Mouse (Mus musculus) hindbrain, postnatal 0 days (tissue): ENCODE data around the gene Rtkn2. TPM values are rescaled to one million over a fixed set of nuclear protein-coding genes. Genes with fewer than 3 reads are reported as not detected.

ENCODE experiments used
- ATAC-seq: fragments of 200-750 bp; cut with Nextera tagmentation; 2 replicates; pipeline ENCODE4 v1.8.0; 2017; ENCODE audit warnings: mild to moderate bottlenecking, moderate TSS enrichment, moderate library complexity
- DNase-seq: peaks from one replicate; pipeline ENCODE4 v3.0.0-alpha.2; 2015; ENCODE audit warnings: low spot score
- H3K27ac ChIP-seq: fragments of 300-500 bp; sonication (generic); 2 replicates; pipeline ENCODE4 v1.5.1; 2014; ENCODE audit warnings: mild to moderate bottlenecking
- H3K27me3 ChIP-seq: fragments of 300-500 bp; sonication (generic); 2 replicates; pipeline ENCODE4 v1.6.1; 2014; ENCODE audit warnings: low read length, mixed read lengths; ENCODE audit not compliant: insufficient read depth
- H3K36me3 ChIP-seq: fragments of 300-500 bp; sonication (generic); 2 replicates; pipeline ENCODE4 v1.6.1; 2014; ENCODE audit warnings: low read length, mixed read lengths; ENCODE audit not compliant: insufficient read depth
- H3K4me1 ChIP-seq: fragments of 300-500 bp; sonication (generic); 2 replicates; pipeline ENCODE4 v1.6.1; 2014; ENCODE audit warnings: antibody characterized with exemption, low read length, mixed read lengths; ENCODE audit not compliant: insufficient read depth
- H3K4me2 ChIP-seq: fragments of 300-500 bp; sonication (generic); 2 replicates; pipeline ENCODE4 v1.6.1; 2014; ENCODE audit warnings: low read depth, mild to moderate bottlenecking, low read length, moderate library complexity, mixed read lengths
- H3K4me3 ChIP-seq: fragments of 300-500 bp; sonication (generic); 2 replicates; pipeline ENCODE4 v1.5.1; 2014; ENCODE audit warnings: low read length
- H3K9ac ChIP-seq: fragments of 300-500 bp; sonication (generic); replicated peaks from 2 replicates; pipeline ENCODE4 v1.6.1; 2014; ENCODE audit warnings: mild to moderate bottlenecking, low read length, moderate library complexity, mixed read lengths
- H3K9me3 ChIP-seq: fragments of 300-500 bp; sonication (generic); 2 replicates; pipeline ENCODE4 v1.6.1; 2016; ENCODE audit warnings: low read length, mixed read lengths
- CTCF ChIP-seq: IDR thresholded peaks from 2 replicates; pipeline ENCODE4 v1.5.1; 2016; ENCODE audit warnings: antibody characterized with exemption, control low read depth, low read depth
- WGBS: fragments of 180-500 bp; shearing (Covaris S2); extraction: QIAGEN DNeasy Blood & Tissue Kit; methylation state at CpG from one replicate; pipeline ENCODE4 v1.1.7; 2014; 5-methylcytosine and 5-hydroxymethylcytosine counted together
- polyA plus RNA-seq: library from polyadenylated mRNA; unstranded; fragments of >200 nt; fragmentation: Nextera tagmentation; extraction: Ambion mirVana; gene quantifications from 2 replicates; pipeline ENCODE4 v1.2.1, GENCODE M21; 2015
- total RNA-seq: library from RNA; depleted of rRNA; stranded (reverse); fragments of >200 nt; gene quantifications from 2 replicates; pipeline ENCODE4 v1.2.3, GENCODE M21; 2014

The Rtkn2 gene
- total and polyA plus RNA-seq, 2 experiments from 2014 or later: 5.4 to 6.4 TPM

GRCm38 (mm10) chr10:68102566-68102965, 123.2 kb downstream of the Rtkn2 start:
- Histone ChIP-seq H3K4me3 (no peak overlapping the region), H3K27me3 (no peaks in the 10 kb centered on the region), H3K9ac (no peak overlapping the region), H3K9me3 (no peaks in the 10 kb centered on the region), H3K4me1 (peaks cover 20% of the 10 kb centered on the region), H3K27ac (no peak overlapping the region), H3K36me3 (peaks cover 7% of the 10 kb centered on the region), H3K4me2 (no peak overlapping the region)
- 91% methylated on average over 6 of the region's 6 CpGs for WGBS
- no peak for TF ChIP-seq CTCF
- DNase-seq: no peak
- ATAC-seq: no peak

- peaks cover 20% of the 10 kb centered on the region for H3K4me1 ChIP-seq
- no peak for TF ChIP-seq CTCF
- ATAC-seq: no peak
- no peak overlapping the region for H3K4me2 ChIP-seq
- H3K27ac ChIP-seq: 0 out of 2 replicates have a peak overlapping the region, but pooled peaks have one; percentile 51
- no peak overlapping the region for H3K4me3 ChIP-seq
- H3K27me3 ChIP-seq: no peaks in the 10 kb centered on the region
- H3K9me3 ChIP-seq: no peaks in the 10 kb centered on the region
- DNase-seq: no peak
- WGBS: 76% methylated on average over 6 of the region's 6 CpGs
- no peaks in the 10 kb centered on the region; the same call in 1 of the 2 replicates for H3K36me3 ChIP-seq
- no peak overlapping the region for H3K9ac ChIP-seq
These were observed 123.9 kb downstream of the Rtkn2 start for GRCm38 (mm10) chr10:68103078-68103855.

GRCm38 (mm10) chr10:68103988-68104387, 124.6 kb downstream of the Rtkn2 start:
- no peak overlapping the region for H3K4me2 ChIP-seq
- ATAC-seq (no peak), DNase-seq (peak; percentile 51)
- no peak overlapping the region for H3K9ac ChIP-seq
- no peaks in the 10 kb centered on the region for H3K27me3 ChIP-seq
- H3K4me1 ChIP-seq: peaks cover 20% of the 10 kb centered on the region
- H3K9me3 ChIP-seq: no peaks in the 10 kb centered on the region
- WGBS: 42% methylated on average over 5 of the region's 5 CpGs
- no peak for TF ChIP-seq CTCF
- H3K27ac ChIP-seq: peak overlapping the region; percentile 51; the same call in 1 of the 2 replicates
- H3K36me3 ChIP-seq: no peaks in the 10 kb centered on the region; the same call in 1 of the 2 replicates
- no peak overlapping the region for H3K4me3 ChIP-seq

- Histone ChIP-seq H3K4me2 (no peak overlapping the region), H3K27ac (no peak overlapping the region)
These were observed 125.1 kb downstream of the Rtkn2 start for GRCm38 (mm10) chr10:68104481-68104880.

GRCm38 (mm10) chr10:68104881-68105781, 125.8 kb downstream of the Rtkn2 start:
- peak overlapping the region; percentile 26 for H3K27ac ChIP-seq
- H3K36me3 ChIP-seq: no peaks in the 10 kb centered on the region; the same call in 1 of the 2 replicates
- 63% methylated on average over 14 of the region's 14 CpGs for whole genome bisulfite sequencing
- no peak for TF ChIP-seq CTCF
- peaks cover 20% of the 10 kb centered on the region for H3K4me1 ChIP-seq
- H3K4me3 ChIP-seq: no peak overlapping the region
- DNase-seq (no peak), ATAC-seq (no peak)
- no peak overlapping the region for H3K9ac ChIP-seq
- H3K27me3 ChIP-seq: no peaks in the 10 kb centered on the region
- no peak overlapping the region for H3K4me2 ChIP-seq
- no peaks in the 10 kb centered on the region for H3K9me3 ChIP-seq

More at GRCm38 (mm10) chr10:68104481-68104880, 125.1 kb downstream of the Rtkn2 start:
- Histone ChIP-seq H3K36me3 (no peaks in the 10 kb centered on the region; the same call in 1 of the 2 replicates), H3K9me3 (no peaks in the 10 kb centered on the region), H3K4me1 (peaks cover 20% of the 10 kb centered on the region), H3K4me3 (no peak overlapping the region), H3K9ac (no peak overlapping the region), H3K27me3 (no peaks in the 10 kb centered on the region)
- DNase-seq (peak; percentile 34), ATAC-seq (no peak)
- TF ChIP-seq CTCF: no peak
- WGBS: 11% methylated on average over 2 of the region's 2 CpGs

GRCm38 (mm10) chr10:68106351-68106950, 127.1 kb downstream of the Rtkn2 start:
- DNase-seq (peak; percentile 61), ATAC-seq (no peak)
- H3K9ac ChIP-seq: no peak overlapping the region

More at GRCm38 (mm10) chr10:68106351-68106950, 127.1 kb downstream of the Rtkn2 start:
- Histone ChIP-seq H3K4me1 (peaks cover 24% of the 10 kb centered on the region), H3K27me3 (no peaks in the 10 kb centered on the region), H3K9me3 (no peaks in the 10 kb centered on the region), H3K4me2 (no peak overlapping the region), H3K4me3 (no peak overlapping the region), H3K36me3 (no peaks in the 10 kb centered on the region), H3K27ac (peak overlapping the region; percentile 48; the same call in 1 of the 2 replicates)
- WGBS: 27% methylated on average over 9 of the region's 9 CpGs
- no peak for TF ChIP-seq CTCF
